Mouse (Mus musculus) cerebellum, postnatal 4 days (tissue): ENCODE measurements around the gene Arsg.

ENCODE experiments used
- DNase-seq, 2 experiments: peaks; one replicate each; pipeline ENCODE4 v3.0.0; 2022; ENCODE audit warnings: low spot score in 2 of 2, mixed read lengths in 1 of 2

Gene Arsg

GRCm38 (mm10) chr11:109583986-109584385 lies 110.8 kb downstream of the Arsg start:
- no peak for DNase-seq

GRCm38 (mm10) chr11:109584843-109585713 lies 111.9 kb downstream of the Arsg start:
- DNase-seq = peak; percentile 44 to 81

- no peak for DNase-seq
Measured at GRCm38 (mm10) chr11:109586424-109586823, 113.2 kb downstream of the Arsg start.

- DNase-seq = no peak
Measured at GRCm38 (mm10) chr11:109587019-109587418, 113.8 kb downstream of the Arsg start.

GRCm38 (mm10) chr11:109587638-109588374 lies 114.6 kb downstream of the Arsg start:
- no peak for DNase-seq

GRCm38 (mm10) chr11:109590012-109590411 lies 116.8 kb downstream of the Arsg start:
- no peak for DNase-seq

- DNase-seq = no peak
Measured at GRCm38 (mm10) chr11:109591511-109591910, 118.3 kb downstream of the Arsg start.

- no peak for DNase-seq
Measured at GRCm38 (mm10) chr11:109593200-109593981, 120.2 kb downstream of the Arsg start.

- DNase-seq = no peak
Measured at GRCm38 (mm10) chr11:109594761-109595160, 121.6 kb downstream of the Arsg start.

GRCm38 (mm10) chr11:109598778-109599570 lies 125.8 kb downstream of the Arsg start:
- DNase-seq = no peak

GRCm38 (mm10) chr11:109607600-109607999 lies 134.4 kb downstream of the Arsg start:
- DNase-seq = no peak

- no peak for DNase-seq
Measured at GRCm38 (mm10) chr11:109608976-109609625, 135.9 kb downstream of the Arsg start.

- DNase-seq = no peak
Measured at GRCm38 (mm10) chr11:109610046-109610794, 137.0 kb downstream of the Arsg start.

GRCm38 (mm10) chr11:109610795-109611302 lies 137.7 kb downstream of the Arsg start:
- no peak for DNase-seq

- peak; percentile 91 to 97 for DNase-seq
Measured at GRCm38 (mm10) chr11:109611303-109612149, 138.4 kb downstream of the Arsg start, which contains the start of gene Wipi1. Gene Wipi1 (minus strand): TSS chr11:109611967.

GRCm38 (mm10) chr11:109612871-109613529 lies 139.8 kb downstream of the Arsg start:
- no peak for DNase-seq

GRCm38 (mm10) chr11:109615286-109615685 lies 142.1 kb downstream of the Arsg start:
- DNase-seq = no peak

- no peak for DNase-seq
Measured at GRCm38 (mm10) chr11:109616352-109616751, 143.2 kb downstream of the Arsg start.
